Mouse (Mus musculus): ENCODE data around the gene Zfp518b. TPM values are rescaled to one million over a fixed set of nuclear protein-coding genes. Genes with fewer than 3 reads are reported as not detected.

Gene Zfp518b
- polyA plus RNA-seq (2016; fragmentation: Nextera tagmentation; extraction: Ambion mirVana), result 42.0 and 43.4 TPM in 2 replicates

- Histone ChIP-seq H3K9me3 (peaks cover 11% of the 10 kb centered on the region; the same call in 1 of the 2 replicates), H3K27ac (peak within 1 kb of the TSS; percentile 98), H3K36me3 (replicated peaks) (peaks cover 41% of the 10 kb centered on the region), H3K4me1 (peaks cover 16% of the 10 kb centered on the region), H3K4me3 (peak within 1 kb of the TSS; percentile 81), H3K27me3 (ENCODE audit: poor library complexity, severe bottlenecking) (no peaks in the 10 kb centered on the region)
- under 1% methylated on average over 88 of the region's 89 CpGs for WGBS
- peak; percentile 81 for DNase-seq (ENCODE audit: extremely low spot score, low spot score)
Measured at GRCm38 (mm10) chr5:38684164-38684911, at the start of gene Zfp518b. Gene Zfp518b, minus strand, starts transcription at chr5:38684826.

DNA sequence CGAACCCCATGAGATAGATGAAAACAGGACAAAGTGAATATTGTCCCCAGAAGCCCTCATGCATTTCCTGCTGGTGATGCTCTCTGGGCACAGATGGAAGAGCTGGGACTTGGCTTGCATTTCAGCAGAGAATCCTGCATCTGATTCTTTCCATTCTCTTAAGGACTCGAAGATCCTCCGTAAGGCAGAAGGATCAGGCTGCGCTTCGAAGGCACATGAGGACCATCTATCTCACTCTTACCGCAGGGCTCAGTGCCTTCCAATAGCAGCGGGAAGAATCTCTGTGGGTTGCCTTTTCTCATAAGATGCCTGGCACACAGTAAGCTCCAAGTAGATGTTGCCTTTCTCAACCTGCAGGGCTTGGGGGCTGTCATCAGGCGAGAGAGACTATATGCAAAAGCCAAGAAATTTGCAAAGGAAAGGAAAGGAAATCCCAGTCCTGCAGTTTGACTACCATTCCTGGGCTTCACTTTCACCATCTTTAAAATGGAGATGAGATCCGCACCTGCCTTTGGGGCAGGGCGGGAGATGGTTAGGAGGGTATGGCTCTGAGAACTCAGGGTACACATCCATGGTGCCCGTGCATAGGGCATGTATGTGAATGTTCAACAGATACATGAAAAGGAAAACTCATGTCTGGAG lies 24.4 kb upstream of the Zfp518b start:
- Histone ChIP-seq H3K27ac (no peak overlapping the region), H3K4me1 (no peaks in the 10 kb centered on the region), H3K9me3 (no peaks in the 10 kb centered on the region), H3K27me3 (ENCODE audit: poor library complexity, severe bottlenecking) (no peaks in the 10 kb centered on the region), H3K36me3 (replicated peaks) (no peaks in the 10 kb centered on the region), H3K4me3 (no peak overlapping the region)
- 76% methylated on average over 11 of the region's 11 CpGs for whole genome bisulfite sequencing
- no peak for DNase-seq (ENCODE audit: extremely low spot score, low spot score)

DNA sequence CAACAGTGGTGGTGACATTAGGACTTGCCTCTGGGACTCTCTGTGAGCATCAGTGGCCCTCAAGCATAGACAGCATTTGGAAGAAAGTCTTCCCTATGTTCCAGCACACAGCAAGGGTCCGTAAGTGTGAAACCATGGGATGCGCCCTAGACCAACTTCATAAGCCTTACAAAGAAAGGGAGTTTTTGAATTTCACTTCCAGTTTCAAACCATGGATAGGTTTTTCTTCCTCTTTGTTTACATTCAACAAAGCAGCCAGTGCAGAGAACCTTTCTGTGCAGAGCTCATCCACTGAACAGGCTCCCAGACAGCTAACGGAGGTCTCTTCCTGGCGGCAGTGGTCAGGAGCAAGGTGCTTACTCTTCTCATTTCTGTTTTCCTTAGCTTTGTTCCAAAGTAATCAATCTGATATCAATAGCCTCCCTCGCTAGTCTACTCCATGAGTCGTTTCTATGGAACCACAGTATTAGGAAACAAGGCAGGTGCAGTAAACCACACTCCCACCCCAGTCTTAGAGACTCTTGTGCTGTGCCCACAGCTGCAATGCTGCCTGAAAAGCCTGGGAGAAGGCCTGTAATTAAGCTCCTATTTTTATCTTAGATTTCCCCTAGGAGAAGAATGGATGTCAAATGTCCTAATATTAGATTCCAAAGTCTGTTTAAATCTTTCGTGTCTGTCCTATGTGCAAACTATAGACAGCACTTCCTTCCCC lies 22.9 kb upstream of the Zfp518b start:
- no peak for DNase-seq (ENCODE audit: extremely low spot score, low spot score)
- Histone ChIP-seq H3K4me3 (no peak overlapping the region), H3K9me3 (no peaks in the 10 kb centered on the region), H3K4me1 (no peaks in the 10 kb centered on the region), H3K27me3 (ENCODE audit: poor library complexity, severe bottlenecking) (no peaks in the 10 kb centered on the region), H3K27ac (no peak overlapping the region), H3K36me3 (replicated peaks) (no peaks in the 10 kb centered on the region)
- 81% methylated on average over 7 of the region's 7 CpGs for WGBS

- no peak overlapping the region for H3K27ac ChIP-seq
- H3K9me3 ChIP-seq, result no peaks in the 10 kb centered on the region
- 90% methylated on average over 6 of the region's 6 CpGs for WGBS
- no peaks in the 10 kb centered on the region for H3K27me3 ChIP-seq (ENCODE audit: poor library complexity, severe bottlenecking)
- no peak overlapping the region for H3K4me3 ChIP-seq
- no peaks in the 10 kb centered on the region for H3K4me1 ChIP-seq
- no peaks in the 10 kb centered on the region for H3K36me3 ChIP-seq (replicated peaks)
- no peak for DNase-seq (ENCODE audit: extremely low spot score, low spot score)
Measured at GRCm38 (mm10) chr5:38702941-38703340, 18.3 kb upstream of the Zfp518b start.

DNA sequence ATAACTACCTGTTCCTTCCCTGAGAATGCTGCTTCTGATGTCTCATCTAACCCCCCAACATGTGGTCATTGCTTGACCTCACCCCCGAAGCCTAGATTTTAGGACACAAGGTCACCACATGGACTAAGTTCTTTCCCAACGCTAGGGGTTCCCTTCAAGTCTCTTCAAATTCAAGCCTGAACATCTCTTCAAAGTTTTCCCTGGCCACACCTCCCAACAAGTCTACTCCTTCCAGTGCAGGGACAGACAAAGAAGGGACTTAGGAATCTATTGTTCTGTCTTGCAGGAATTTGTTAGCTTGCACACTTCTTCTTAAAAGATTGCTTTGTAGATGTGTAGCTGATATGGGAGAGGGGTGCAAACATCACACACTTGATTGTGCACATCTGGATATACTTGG lies 17.5 kb upstream of the Zfp518b start:
- no peaks in the 10 kb centered on the region for H3K9me3 ChIP-seq
- WGBS, result 71% methylated on average over 2 of the region's 2 CpGs
- DNase-seq (ENCODE audit: extremely low spot score, low spot score), result no peak
- no peak overlapping the region for H3K4me3 ChIP-seq
- H3K36me3 ChIP-seq (replicated peaks), result no peaks in the 10 kb centered on the region
- H3K27ac ChIP-seq, result no peak overlapping the region
- no peaks in the 10 kb centered on the region for H3K27me3 ChIP-seq (ENCODE audit: poor library complexity, severe bottlenecking)
- H3K4me1 ChIP-seq, result no peaks in the 10 kb centered on the region

DNA sequence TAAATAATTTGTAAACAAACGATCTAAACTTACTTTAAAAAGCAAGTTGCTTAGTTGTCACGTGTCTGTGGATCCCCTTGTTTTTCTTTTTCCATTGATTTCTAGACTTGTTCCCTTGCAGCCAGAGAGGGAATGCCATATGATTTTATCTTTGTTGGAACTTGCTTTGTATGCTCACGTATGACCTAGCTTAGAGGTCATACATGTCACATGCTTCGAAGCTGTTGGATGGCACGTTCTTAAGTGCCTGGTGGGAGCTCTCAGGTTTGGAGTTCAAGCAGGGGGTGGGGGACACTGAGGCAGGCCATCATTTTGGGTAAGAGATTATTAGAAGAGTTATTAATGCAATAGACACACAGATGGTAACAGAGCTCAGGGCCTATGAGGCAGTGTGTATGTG lies 13.8 kb upstream of the Zfp518b start:
- Histone ChIP-seq H3K4me1 (no peaks in the 10 kb centered on the region), H3K27ac (no peak overlapping the region), H3K27me3 (ENCODE audit: poor library complexity, severe bottlenecking) (no peaks in the 10 kb centered on the region), H3K4me3 (no peak overlapping the region), H3K36me3 (replicated peaks) (no peaks in the 10 kb centered on the region), H3K9me3 (no peaks in the 10 kb centered on the region)
- 78% methylated on average over 5 of the region's 5 CpGs for WGBS
- no peak for DNase-seq (ENCODE audit: extremely low spot score, low spot score)

DNA sequence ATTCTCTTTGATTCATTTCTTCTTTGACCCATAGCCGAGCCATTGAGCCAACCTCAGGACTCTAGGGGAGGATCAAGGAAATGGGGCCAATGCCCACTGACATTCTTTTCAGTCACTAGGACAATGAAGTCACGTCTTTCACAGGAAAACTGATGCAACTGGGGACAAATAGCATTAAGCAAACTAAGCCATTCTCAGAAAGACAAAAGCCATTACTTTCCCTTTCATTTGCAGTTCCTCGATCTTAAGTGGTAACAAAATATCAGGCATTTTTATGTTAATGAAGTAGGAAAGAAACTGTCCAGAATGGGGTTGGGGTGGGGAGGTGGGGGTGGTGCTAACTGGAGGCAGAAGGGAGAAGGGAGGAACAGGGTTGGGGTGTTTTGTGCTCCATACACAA lies 13.4 kb upstream of the Zfp518b start:
- WGBS, result 30% methylated on average over 3 of the region's 3 CpGs
- H3K4me1 ChIP-seq, result no peaks in the 10 kb centered on the region
- no peak overlapping the region for H3K27ac ChIP-seq
- H3K36me3 ChIP-seq (replicated peaks), result no peaks in the 10 kb centered on the region
- no peak for DNase-seq (ENCODE audit: extremely low spot score, low spot score)
- no peaks in the 10 kb centered on the region for H3K9me3 ChIP-seq
- no peak overlapping the region for H3K4me3 ChIP-seq
- H3K27me3 ChIP-seq (ENCODE audit: poor library complexity, severe bottlenecking), result no peaks in the 10 kb centered on the region

DNA sequence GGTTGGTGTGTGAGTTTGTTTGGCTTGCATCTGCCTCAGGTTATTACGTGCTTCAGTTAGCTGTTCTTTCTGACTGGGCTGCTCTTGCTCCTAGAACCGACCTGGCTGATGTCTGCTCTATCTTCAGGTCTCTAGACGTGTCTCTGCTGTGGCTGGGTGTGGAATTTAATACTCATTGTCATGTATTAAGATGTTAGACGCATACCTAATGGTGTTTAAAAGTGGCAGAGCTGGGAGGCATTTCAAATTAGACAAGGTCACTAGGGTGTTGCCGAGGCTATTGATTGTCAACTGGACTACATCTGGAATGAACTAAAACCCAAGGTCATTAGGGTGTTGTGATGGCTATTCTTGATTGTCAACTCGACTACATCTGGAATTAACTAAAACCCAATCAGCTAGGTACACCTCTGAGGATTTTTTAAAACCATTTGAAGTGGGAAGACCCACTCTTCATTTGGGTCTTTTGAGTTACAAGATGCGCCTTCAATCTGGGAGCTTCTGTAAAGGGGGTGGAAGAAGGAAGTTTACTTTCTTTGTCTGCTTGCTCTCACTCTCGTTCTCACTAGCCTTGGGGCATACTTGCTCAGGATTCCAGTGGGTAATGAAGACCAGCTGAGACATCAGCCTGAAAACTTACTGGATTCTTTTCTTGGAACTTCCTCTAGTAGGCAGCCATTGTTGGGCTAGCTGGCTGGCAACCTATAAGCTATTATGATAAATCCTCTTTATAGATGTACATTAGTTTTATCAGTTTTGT lies 12.2 kb upstream of the Zfp518b start:
- Histone ChIP-seq H3K27me3 (ENCODE audit: poor library complexity, severe bottlenecking) (no peaks in the 10 kb centered on the region), H3K9me3 (no peaks in the 10 kb centered on the region), H3K4me3 (no peak overlapping the region), H3K36me3 (replicated peaks) (no peaks in the 10 kb centered on the region), H3K27ac (peak overlapping the region; percentile 4; the same call in 1 of the 2 replicates), H3K4me1 (no peaks in the 10 kb centered on the region)
- DNase-seq (ENCODE audit: extremely low spot score, low spot score), result peak; percentile 25
- 66% methylated on average over 8 of the region's 8 CpGs for WGBS

- H3K27me3 ChIP-seq (ENCODE audit: poor library complexity, severe bottlenecking), result no peaks in the 10 kb centered on the region
Measured at GRCm38 (mm10) chr5:38692859-38693258, 8.2 kb upstream of the Zfp518b start.

DNA sequence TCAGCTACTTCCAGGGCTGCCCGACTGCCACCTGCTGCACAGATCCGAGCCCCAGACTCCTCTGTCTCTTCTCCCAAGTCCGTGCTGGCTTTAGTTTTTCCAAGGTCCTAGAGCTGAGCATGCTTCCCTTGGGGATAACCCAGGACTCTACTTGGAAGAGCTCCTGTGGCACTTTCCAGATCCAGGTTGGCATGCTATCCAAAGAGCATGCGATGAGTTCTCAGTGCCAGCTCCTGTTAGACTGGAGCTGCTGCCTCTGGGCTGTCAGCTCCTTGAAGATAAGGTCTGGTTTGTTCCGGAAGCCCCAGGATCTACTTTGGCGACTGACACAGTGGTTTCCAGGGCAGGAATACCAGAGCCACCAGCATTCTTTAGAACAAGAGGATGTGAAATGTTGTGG lies 4.6 kb upstream of the Zfp518b start:
- H3K27me3 ChIP-seq (ENCODE audit: poor library complexity, severe bottlenecking), result no peaks in the 10 kb centered on the region
- no peak overlapping the region for H3K4me3 ChIP-seq
- no peak for DNase-seq (ENCODE audit: extremely low spot score, low spot score)
- 89% methylated on average over 6 of the region's 6 CpGs for WGBS
- no peaks in the 10 kb centered on the region for H3K36me3 ChIP-seq (replicated peaks)
- H3K27ac ChIP-seq, result no peak overlapping the region
- H3K4me1 ChIP-seq, result peaks cover 6% of the 10 kb centered on the region
- H3K9me3 ChIP-seq, result no peaks in the 10 kb centered on the region

More at GRCm38 (mm10) chr5:38692859-38693258, 8.2 kb upstream of the Zfp518b start:
- 91% methylated on average over 6 of the region's 6 CpGs for WGBS
- Histone ChIP-seq H3K9me3 (no peaks in the 10 kb centered on the region), H3K4me3 (no peak overlapping the region), H3K27ac (no peak overlapping the region), H3K36me3 (replicated peaks) (no peaks in the 10 kb centered on the region), H3K4me1 (no peaks in the 10 kb centered on the region)
- DNase-seq (ENCODE audit: extremely low spot score, low spot score), result no peak

- Histone ChIP-seq H3K36me3 (replicated peaks) (peaks cover 8% of the 10 kb centered on the region), H3K27me3 (ENCODE audit: poor library complexity, severe bottlenecking) (no peaks in the 10 kb centered on the region), H3K4me1 (peaks cover 16% of the 10 kb centered on the region), H3K9me3 (peaks cover 3% of the 10 kb centered on the region; the same call in 1 of the 2 replicates), H3K27ac (no peak overlapping the region), H3K4me3 (no peak overlapping the region)
- WGBS, result 73% methylated on average over 1 of the region's 1 CpGs
- DNase-seq (ENCODE audit: extremely low spot score, low spot score), result no peak
Measured at GRCm38 (mm10) chr5:38687694-38688093, 3.1 kb upstream of the Zfp518b start.

GRCm38 (mm10) chr5:38658836-38659235 lies 25.8 kb downstream of the Zfp518b start:
- Histone ChIP-seq H3K36me3 (replicated peaks) (no peaks in the 10 kb centered on the region), H3K9me3 (no peaks in the 10 kb centered on the region), H3K27ac (no peak overlapping the region), H3K4me3 (no peak overlapping the region), H3K27me3 (ENCODE audit: poor library complexity, severe bottlenecking) (no peaks in the 10 kb centered on the region), H3K4me1 (no peaks in the 10 kb centered on the region)
- 88% methylated on average over 5 of the region's 5 CpGs for WGBS
- no peak for DNase-seq (ENCODE audit: extremely low spot score, low spot score)
